Mouse (Mus musculus) limb, embryonic 15.5 days (tissue): ENCODE measurements around the gene Bcl7a. TPM values are rescaled to one million over a fixed set of nuclear protein-coding genes. Genes with fewer than 3 reads are reported as not detected.

Experiments
- ATAC-seq: fragments of 200-750 bp; cut with Nextera tagmentation; 2 replicates; pipeline ENCODE4 v1.8.0; 2017; ENCODE audit warnings: low read depth, moderate TSS enrichment; ENCODE audit not compliant: insufficient number of reproducible peaks, low FRiP score, low TSS enrichment
- H3K27ac ChIP-seq: fragments of 300-500 bp; sonication (generic); 2 replicates; pipeline ENCODE4 v1.5.1; 2015; ENCODE audit warnings: moderate library complexity, mild to moderate bottlenecking, inconsistent platforms
- H3K27me3 ChIP-seq: fragments of 300-500 bp; sonication (generic); 2 replicates; pipeline ENCODE4 v1.6.1; 2015; ENCODE audit warnings: inconsistent platforms
- H3K36me3 ChIP-seq: fragments of 300-500 bp; sonication (generic); 2 replicates; pipeline ENCODE4 v1.6.1; 2015; ENCODE audit warnings: inconsistent platforms
- H3K4me1 ChIP-seq: fragments of 300-500 bp; sonication (generic); 2 replicates; pipeline ENCODE4 v1.6.1; 2015; ENCODE audit warnings: inconsistent platforms
- H3K4me2 ChIP-seq: fragments of 300-500 bp; sonication (generic); 2 replicates; pipeline ENCODE4 v1.6.1; 2015; ENCODE audit warnings: mild to moderate bottlenecking, inconsistent platforms
- H3K4me3 ChIP-seq: fragments of 300-500 bp; sonication (generic); 2 replicates; pipeline ENCODE4 v1.5.1; 2015; ENCODE audit warnings: mild to moderate bottlenecking, inconsistent platforms
- H3K9ac ChIP-seq: fragments of 300-500 bp; sonication (generic); 2 replicates; pipeline ENCODE4 v1.6.1; 2015; ENCODE audit warnings: inconsistent platforms
- H3K9me3 ChIP-seq: fragments of 300-500 bp; sonication (generic); 2 replicates; pipeline ENCODE4 v1.6.1; 2016; ENCODE audit warnings: inconsistent platforms
- WGBS: fragments of 180-500 bp; shearing (Covaris S2); methylation state at CpG from one replicate; pipeline ENCODE4 v1.1.7; 2015; 5-methylcytosine and 5-hydroxymethylcytosine counted together
- polyA plus RNA-seq: library from polyadenylated mRNA; unstranded; fragments of >200 nt; fragmentation: Nextera tagmentation; extraction: Ambion mirVana; gene quantifications from 2 replicates; pipeline ENCODE4 v1.2.1, GENCODE M21; 2015

The Bcl7a gene
- polyA plus RNA-seq, 1 experiment from 2014 or later = 22.3 TPM

- 88% methylated on average over 8 of the region's 8 CpGs for WGBS
- Histone ChIP-seq H3K9ac (no peak overlapping the region), H3K4me1 (peaks cover 12% of the 10 kb centered on the region), H3K36me3 (no peaks in the 10 kb centered on the region), H3K27me3 (no peaks in the 10 kb centered on the region), H3K4me3 (no peak overlapping the region), H3K27ac (no peak overlapping the region), H3K9me3 (no peaks in the 10 kb centered on the region), H3K4me2 (no peak overlapping the region)
- no peak for ATAC-seq
These were observed 39.1 kb downstream of the Bcl7a start for GRCm38 (mm10) chr5:123382686-123383085.

DNA sequence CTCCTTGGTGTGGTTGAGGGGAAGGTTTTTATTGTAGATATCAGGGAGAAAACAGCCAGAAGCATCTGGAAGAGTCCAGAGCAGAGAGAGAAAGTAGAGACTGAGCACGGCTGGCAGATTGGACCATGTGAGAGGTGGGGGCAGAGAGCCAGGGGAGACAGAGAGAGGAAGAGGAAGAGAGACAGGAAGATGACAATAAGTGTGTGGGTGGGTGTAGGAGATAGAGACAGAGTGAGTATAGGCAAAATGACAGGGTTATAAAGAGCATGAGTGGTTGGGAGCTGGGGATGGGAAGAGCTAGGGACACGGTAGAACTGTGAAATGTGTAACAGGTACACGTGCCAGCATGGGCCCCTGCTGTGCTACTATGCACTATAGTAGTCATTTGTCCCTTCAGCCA is 44.8 kb downstream of the Bcl7a start:
- no peak overlapping the region for H3K4me3 ChIP-seq
- no peak for ATAC-seq

GRCm38 (mm10) chr5:123390536-123391441 is 47.2 kb downstream of the Bcl7a start:
- Histone ChIP-seq H3K27ac (no peak overlapping the region), H3K9me3 (no peaks in the 10 kb centered on the region), H3K9ac (no peak overlapping the region), H3K4me1 (peaks cover 17% of the 10 kb centered on the region), H3K27me3 (no peaks in the 10 kb centered on the region), H3K4me3 (peak overlapping the region; percentile 40), H3K4me2 (peak overlapping the region; percentile 61), H3K36me3 (no peaks in the 10 kb centered on the region)
- ATAC-seq = no peak
- 10% methylated on average over 17 of the region's 17 CpGs for WGBS

More for the DNA sequence above, 44.8 kb downstream of the Bcl7a start:
- no peaks in the 10 kb centered on the region for H3K27me3 ChIP-seq
- no peaks in the 10 kb centered on the region for H3K9me3 ChIP-seq
- 28% methylated on average over 3 of the region's 3 CpGs for WGBS
- H3K27ac ChIP-seq = no peak overlapping the region
- H3K4me2 ChIP-seq = no peak overlapping the region
- no peaks in the 10 kb centered on the region for H3K36me3 ChIP-seq
- H3K9ac ChIP-seq = no peak overlapping the region
- peaks cover 6% of the 10 kb centered on the region for H3K4me1 ChIP-seq

DNA sequence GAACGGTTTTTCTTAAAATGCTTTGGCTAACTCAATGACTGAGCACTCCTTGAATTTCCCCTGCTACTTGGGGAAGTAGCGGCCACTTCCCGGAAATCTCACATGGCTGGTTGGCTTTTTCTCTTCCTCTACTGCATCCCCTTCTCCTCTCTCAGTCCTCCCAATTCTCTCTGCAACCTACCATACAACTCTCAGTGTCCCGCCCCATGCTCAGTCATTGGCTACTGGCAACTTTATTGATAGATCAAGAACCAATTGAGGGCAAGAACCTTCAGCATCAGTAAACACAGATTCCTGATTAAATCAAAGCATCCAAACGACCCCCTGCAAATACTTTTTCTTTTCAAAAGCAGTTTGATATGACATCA is 47.8 kb downstream of the Bcl7a start:
- no peak for ATAC-seq
- Histone ChIP-seq H3K36me3 (no peaks in the 10 kb centered on the region), H3K4me1 (peaks cover 23% of the 10 kb centered on the region), H3K4me2 (peak overlapping the region; percentile 61), H3K27me3 (no peaks in the 10 kb centered on the region), H3K27ac (no peak overlapping the region), H3K4me3 (peak overlapping the region; percentile 40), H3K9me3 (no peaks in the 10 kb centered on the region), H3K9ac (no peak overlapping the region)
- WGBS = 8% methylated on average over 5 of the region's 5 CpGs

DNA sequence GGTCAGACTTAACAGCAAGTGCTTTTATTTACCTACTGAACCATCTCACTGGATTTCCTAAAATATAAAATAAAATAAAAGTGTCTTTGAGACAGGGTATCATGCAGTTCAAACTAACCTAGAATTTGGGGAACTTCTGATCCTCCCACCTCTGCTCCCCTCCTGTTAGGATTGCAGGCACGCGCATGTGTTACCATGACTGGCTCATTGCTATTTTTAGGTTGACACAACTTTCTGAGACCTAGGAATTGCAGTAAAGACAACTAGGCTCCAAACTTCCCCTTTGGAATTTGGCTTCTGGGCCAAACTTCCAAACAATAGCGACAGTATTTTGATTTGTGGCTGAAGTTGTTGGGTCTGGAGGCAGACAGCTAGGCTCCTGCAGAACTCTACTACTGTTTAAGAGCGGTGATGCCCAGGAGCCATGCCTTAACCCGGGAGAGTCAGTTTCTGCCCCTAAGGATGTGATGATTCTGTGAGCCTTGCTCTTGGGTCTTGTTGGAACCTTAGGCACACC is 50.2 kb downstream of the Bcl7a start:
- Histone ChIP-seq H3K27me3 (no peaks in the 10 kb centered on the region), H3K9ac (0 out of 2 replicates have a peak overlapping the region, but pooled peaks have one; percentile 44), H3K4me1 (peaks cover 45% of the 10 kb centered on the region), H3K27ac (peak overlapping the region; percentile 86), H3K4me3 (peak overlapping the region; percentile 98), H3K4me2 (peak overlapping the region; percentile 84), H3K9me3 (no peaks in the 10 kb centered on the region), H3K36me3 (no peaks in the 10 kb centered on the region)
- 20% methylated on average over 5 of the region's 5 CpGs for WGBS
- no peak for ATAC-seq

DNA sequence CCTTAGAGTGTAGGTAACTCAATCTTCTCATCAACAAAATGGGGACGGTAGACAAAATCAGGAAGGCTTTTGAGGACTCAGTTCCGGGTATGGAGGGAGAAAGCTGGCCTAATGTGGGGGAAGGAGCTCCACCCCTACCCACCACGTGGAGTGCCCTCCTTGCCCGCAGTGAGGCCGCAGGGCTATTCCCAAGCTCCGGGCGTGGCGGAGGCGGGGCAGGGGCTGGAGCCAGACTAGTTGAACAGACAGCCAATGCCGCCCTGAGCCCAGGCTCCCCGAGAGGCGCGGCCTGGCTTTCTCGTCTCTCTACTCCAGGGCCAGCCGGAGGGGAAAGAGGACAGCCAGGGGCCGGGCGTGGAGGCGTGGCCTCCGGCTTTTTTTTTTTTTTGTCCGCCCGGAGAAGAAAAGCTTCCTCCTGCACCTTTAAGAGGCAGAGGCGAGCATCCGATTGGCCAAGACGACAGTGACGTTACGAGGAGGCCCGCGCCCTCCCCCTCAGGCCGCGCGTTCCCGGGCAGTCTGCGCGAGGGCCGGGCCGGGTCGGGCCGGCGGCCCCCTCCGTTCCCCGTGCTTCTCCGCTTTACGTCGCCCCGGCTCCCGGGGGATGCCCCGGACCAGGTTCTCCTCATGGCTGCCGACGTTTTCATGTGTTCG is 50.8 kb downstream of the Bcl7a start, which contains the start of gene Mlxip:
Mlxip (plus strand) TSS at position 496 of the 654 bp plus-strand sequence.
- Histone ChIP-seq H3K27me3 (no peaks in the 10 kb centered on the region), H3K9ac (peak within 1 kb of the TSS; percentile 95), H3K4me1 (peaks cover 45% of the 10 kb centered on the region), H3K4me3 (peak within 1 kb of the TSS; percentile 98), H3K27ac (peak within 1 kb of the TSS; percentile 86), H3K4me2 (peak within 1 kb of the TSS; percentile 84), H3K36me3 (no peaks in the 10 kb centered on the region), H3K9me3 (no peaks in the 10 kb centered on the region)
- peak; percentile 97 for ATAC-seq
- WGBS = 0% methylated on average over 49 of the region's 50 CpGs

- no peaks in the 10 kb centered on the region for H3K27me3 ChIP-seq
- H3K9me3 ChIP-seq = no peaks in the 10 kb centered on the region
- ATAC-seq = 0 out of 2 replicates have a peak, but pooled peaks have one; percentile 1
- peak overlapping the region; percentile 95 for H3K9ac ChIP-seq
- peak overlapping the region; percentile 86 for H3K27ac ChIP-seq
- H3K4me2 ChIP-seq = peak overlapping the region; percentile 84
- H3K36me3 ChIP-seq = no peaks in the 10 kb centered on the region
- H3K4me3 ChIP-seq = peak overlapping the region; percentile 98
- H3K4me1 ChIP-seq = peaks cover 45% of the 10 kb centered on the region
- WGBS = under 1% methylated on average over 65 of the region's 65 CpGs
These were observed 51.6 kb downstream of the Bcl7a start for GRCm38 (mm10) chr5:123394957-123395881.

DNA sequence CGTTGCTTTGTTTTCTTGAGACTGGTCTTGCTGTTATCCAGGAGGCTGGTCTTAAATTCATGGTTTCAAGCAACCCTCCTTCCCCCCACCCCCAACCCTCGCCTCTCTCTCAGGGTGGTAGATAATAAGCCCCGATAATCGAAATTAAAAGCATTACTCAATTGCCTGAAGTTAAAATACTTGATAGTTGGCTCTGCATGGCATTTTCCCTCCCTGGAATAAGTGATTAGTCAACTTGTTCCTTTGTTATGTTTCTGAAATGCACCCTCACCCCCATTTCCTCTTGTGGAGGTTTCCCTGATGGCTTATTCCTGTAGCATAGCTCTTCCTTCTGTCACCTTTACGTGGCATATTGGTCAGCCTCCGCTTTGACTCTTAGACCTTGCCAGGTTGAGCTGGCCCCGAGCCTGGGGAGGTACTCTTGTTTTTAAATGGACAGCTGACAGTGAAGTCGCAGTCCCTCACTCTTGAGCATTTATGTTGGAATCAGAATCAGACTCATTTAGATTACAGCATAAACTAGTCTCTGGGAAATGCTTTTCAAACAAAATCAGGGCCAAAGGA is 53.3 kb downstream of the Bcl7a start:
- Histone ChIP-seq H3K4me3 (peak overlapping the region; percentile 98; the same call in 1 of the 2 replicates), H3K27ac (0 out of 2 replicates have a peak overlapping the region, but pooled peaks have one; percentile 33), H3K4me2 (peak overlapping the region; percentile 84; the same call in 1 of the 2 replicates)

GRCm38 (mm10) chr5:123397786-123398185 is 54.2 kb downstream of the Bcl7a start:
- H3K9ac ChIP-seq = no peak overlapping the region
- H3K27ac ChIP-seq = 0 out of 2 replicates have a peak overlapping the region, but pooled peaks have one; percentile 33
- no peaks in the 10 kb centered on the region for H3K36me3 ChIP-seq
- WGBS = 73% methylated on average over 11 of the region's 11 CpGs
- H3K27me3 ChIP-seq = no peaks in the 10 kb centered on the region
- 0 out of 2 replicates have a peak overlapping the region, but pooled peaks have one; percentile 84 for H3K4me2 ChIP-seq
- peaks cover 39% of the 10 kb centered on the region for H3K4me1 ChIP-seq
- H3K9me3 ChIP-seq = no peaks in the 10 kb centered on the region
- H3K4me3 ChIP-seq = no peak overlapping the region
- ATAC-seq = no peak

More for the DNA sequence above, 53.3 kb downstream of the Bcl7a start:
- Histone ChIP-seq H3K9ac (no peak overlapping the region), H3K36me3 (no peaks in the 10 kb centered on the region), H3K27me3 (no peaks in the 10 kb centered on the region), H3K9me3 (no peaks in the 10 kb centered on the region), H3K4me1 (peaks cover 39% of the 10 kb centered on the region)
- 57% methylated on average over 8 of the region's 8 CpGs for WGBS
- no peak for ATAC-seq

DNA sequence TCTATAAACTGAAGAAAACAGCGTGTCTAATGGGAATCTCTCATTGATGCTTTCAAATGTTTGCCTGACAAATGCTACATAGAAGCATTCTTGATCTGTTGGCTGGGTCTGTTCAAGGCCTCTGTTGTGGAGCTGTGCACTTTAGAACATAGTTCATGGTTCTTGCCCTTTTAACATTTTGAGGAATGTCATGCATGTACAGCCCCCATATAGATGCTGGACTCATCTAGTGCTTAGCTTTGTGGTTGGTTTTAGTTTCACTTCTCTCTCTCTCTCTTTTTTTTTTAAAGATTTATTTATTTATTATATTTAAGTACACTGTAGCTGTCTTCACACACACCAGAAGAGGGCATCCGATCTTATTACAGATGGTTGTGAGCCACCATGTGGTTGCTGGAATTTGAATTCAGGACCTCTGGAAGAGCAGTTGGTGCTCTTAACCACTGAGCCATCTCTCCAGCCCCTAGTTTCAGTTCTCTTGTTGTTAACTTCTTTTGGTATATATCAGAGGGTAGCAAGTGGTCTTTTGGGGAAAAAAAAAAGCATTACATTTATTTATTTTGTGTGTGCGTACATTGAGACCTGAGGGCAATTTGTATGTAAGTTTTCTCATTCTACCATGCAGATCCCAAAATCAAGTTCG is 55.3 kb downstream of the Bcl7a start:
- ATAC-seq = no peak
- 91% methylated on average over 4 of the region's 4 CpGs for WGBS

More for the DNA sequence above, 55.3 kb downstream of the Bcl7a start:
- H3K4me3 ChIP-seq = no peak overlapping the region
- no peak overlapping the region for H3K4me2 ChIP-seq
- H3K4me1 ChIP-seq = peaks cover 35% of the 10 kb centered on the region
- no peaks in the 10 kb centered on the region for H3K9me3 ChIP-seq
- no peak overlapping the region for H3K27ac ChIP-seq
- no peak overlapping the region for H3K9ac ChIP-seq
- no peaks in the 10 kb centered on the region for H3K36me3 ChIP-seq
- H3K27me3 ChIP-seq = no peaks in the 10 kb centered on the region
